Mouse (Mus musculus) forebrain, postnatal 0 days (tissue): ENCODE measurements around the gene Ssr2. TPM values are rescaled to one million over a fixed set of nuclear protein-coding genes. Genes with fewer than 3 reads are reported as not detected.

Experiments
- ATAC-seq: fragments of 200-750 bp; cut with Nextera tagmentation; 2 replicates; pipeline ENCODE4 v1.8.0; 2017; ENCODE audit warnings: mild to moderate bottlenecking, moderate library complexity
- DNase-seq: peaks from one replicate; pipeline ENCODE4 v3.0.0-alpha.2; 2015
- H3K27ac ChIP-seq: fragments of 300-500 bp; sonication (generic); 2 replicates; pipeline ENCODE4 v1.5.1; 2014; ENCODE audit warnings: low read depth, mild to moderate bottlenecking, antibody characterized with exemption, low read length, moderate library complexity, mixed read lengths
- H3K27me3 ChIP-seq: fragments of 300-500 bp; sonication (generic); 2 replicates; pipeline ENCODE4 v1.6.1; 2014; ENCODE audit warnings: mild to moderate bottlenecking, low read length, mixed read lengths; ENCODE audit not compliant: insufficient read depth
- H3K36me3 ChIP-seq: fragments of 300-500 bp; sonication (generic); 2 replicates; pipeline ENCODE4 v1.6.1; 2014; ENCODE audit warnings: mild to moderate bottlenecking, moderate library complexity; ENCODE audit not compliant: insufficient read depth
- H3K4me1 ChIP-seq: fragments of 300-500 bp; sonication (generic); 2 replicates; pipeline ENCODE4 v1.6.1; 2014; ENCODE audit warnings: antibody characterized with exemption; ENCODE audit not compliant: insufficient read depth
- H3K4me2 ChIP-seq: fragments of 300-500 bp; sonication (generic); 2 replicates; pipeline ENCODE4 v1.6.1; 2014; ENCODE audit warnings: low read depth, mild to moderate bottlenecking, moderate library complexity
- H3K4me3 ChIP-seq: fragments of 300-500 bp; sonication (generic); 2 replicates; pipeline ENCODE4 v1.5.1; 2014; ENCODE audit warnings: low read depth, low read length, mixed read lengths
- H3K9ac ChIP-seq: fragments of 300-500 bp; sonication (generic); 2 replicates; pipeline ENCODE4 v1.6.1; 2014; ENCODE audit warnings: mild to moderate bottlenecking
- H3K9me3 ChIP-seq: fragments of 300-500 bp; sonication (generic); 2 replicates; pipeline ENCODE4 v1.6.1; 2016; ENCODE audit warnings: low read length
- CTCF ChIP-seq: sonication (generic); IDR thresholded peaks from 2 replicates; pipeline ENCODE4 v1.5.1; 2016; ENCODE audit warnings: antibody characterized with exemption, control low read depth, low read depth
- WGBS: fragments of 180-500 bp; shearing (Covaris S2); extraction: QIAGEN DNeasy Blood & Tissue Kit; methylation state at CpG from one replicate; pipeline ENCODE4 v1.1.7; 2014; 5-methylcytosine and 5-hydroxymethylcytosine counted together
- polyA plus RNA-seq: library from polyadenylated mRNA; unstranded; fragments of >200 nt; fragmentation: Nextera tagmentation; extraction: Ambion mirVana; gene quantifications from 2 replicates; pipeline ENCODE4 v1.2.1, GENCODE M21; 2015
- total RNA-seq: library from RNA; depleted of rRNA; stranded (reverse); fragments of >200 nt; gene quantifications from 2 replicates; pipeline ENCODE4 v1.2.3, GENCODE M21; 2014

The Ssr2 gene
- total and polyA plus RNA-seq, 2 experiments from 2014 or later, result 204 to 254 TPM

DNA sequence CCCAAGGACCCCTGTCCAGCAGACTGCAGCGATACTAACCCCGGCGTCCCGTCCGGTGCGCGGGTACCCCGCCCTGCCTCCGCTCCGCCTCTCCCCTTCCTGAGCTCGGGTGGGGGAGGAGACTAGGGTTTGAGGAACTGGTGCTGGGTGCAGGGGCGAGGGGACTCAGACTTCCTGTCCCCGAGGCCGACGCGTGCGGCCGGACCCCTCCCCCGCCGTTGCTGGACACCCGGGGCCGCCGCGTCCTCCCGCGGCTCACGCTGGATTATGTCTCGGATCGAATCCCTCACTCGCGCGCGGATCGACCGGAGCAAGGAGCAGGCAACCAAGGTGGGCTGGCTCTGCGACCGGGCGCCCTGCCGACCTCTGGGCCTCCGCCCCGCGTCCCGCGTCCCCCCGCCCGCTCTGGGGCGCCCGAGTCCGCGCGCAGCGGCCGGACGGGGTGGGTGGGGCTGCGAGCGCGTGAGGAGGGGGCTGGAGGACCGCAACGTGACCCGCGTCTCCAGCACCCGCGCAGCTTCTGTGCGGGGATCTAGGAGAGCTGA, 45.4 kb downstream of the Ssr2 start:
- H3K9ac ChIP-seq, result peak overlapping the region; percentile 95
- TF ChIP-seq CTCF, result no peak
- WGBS, result 1% methylated on average over 52 of the region's 64 CpGs
- peak; percentile 53 for ATAC-seq
- H3K9me3 ChIP-seq, result no peaks in the 10 kb centered on the region
- H3K4me2 ChIP-seq, result peak overlapping the region; percentile 92
- peak; percentile 61 for DNase-seq
- H3K27ac ChIP-seq, result peak overlapping the region; percentile 94
- H3K27me3 ChIP-seq, result no peaks in the 10 kb centered on the region
- H3K36me3 ChIP-seq, result no peaks in the 10 kb centered on the region; the same call in 1 of the 2 replicates
- H3K4me1 ChIP-seq, result peaks cover 18% of the 10 kb centered on the region
- peak overlapping the region; percentile 92 for H3K4me3 ChIP-seq

DNA sequence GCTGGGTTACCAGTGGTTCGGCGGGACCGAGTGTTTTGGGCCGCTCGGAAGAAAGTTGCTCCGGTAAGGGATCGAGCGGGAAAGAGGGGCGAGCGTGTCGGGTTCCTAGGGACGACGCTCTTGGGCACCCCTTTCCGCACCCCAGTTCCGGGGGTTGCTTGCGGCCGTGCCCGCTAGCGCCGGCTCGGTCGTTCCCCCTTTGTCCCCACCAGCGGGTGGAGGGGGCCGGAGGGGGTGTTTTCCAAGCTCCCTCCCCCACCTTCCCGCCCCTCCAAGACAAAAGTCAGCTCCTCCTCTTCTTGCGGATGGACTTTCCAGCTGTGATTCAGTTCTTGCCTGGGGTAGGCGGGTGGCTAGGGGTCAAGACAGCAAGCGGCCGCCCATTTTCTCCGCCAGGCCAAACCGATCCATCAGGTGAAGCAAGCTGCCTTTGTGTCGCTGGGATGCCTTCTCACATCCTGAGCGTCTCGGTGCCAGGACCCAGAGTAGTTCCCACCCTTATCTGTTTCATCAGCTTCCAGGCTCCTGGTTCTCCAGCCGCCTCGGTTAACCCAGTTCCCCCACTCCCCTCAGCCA, 45.9 kb downstream of the Ssr2 start:
- Histone ChIP-seq H3K27ac (peak overlapping the region; percentile 94), H3K4me2 (peak overlapping the region; percentile 92), H3K36me3 (no peaks in the 10 kb centered on the region; the same call in 1 of the 2 replicates), H3K9ac (peak overlapping the region; percentile 95), H3K4me3 (peak overlapping the region; percentile 92), H3K27me3 (no peaks in the 10 kb centered on the region), H3K9me3 (no peaks in the 10 kb centered on the region), H3K4me1 (peaks cover 17% of the 10 kb centered on the region)
- ATAC-seq (peak; percentile 28), DNase-seq (peak; percentile 61)
- no peak for TF ChIP-seq CTCF
- WGBS, result under 1% methylated on average over 36 of the region's 36 CpGs

DNA sequence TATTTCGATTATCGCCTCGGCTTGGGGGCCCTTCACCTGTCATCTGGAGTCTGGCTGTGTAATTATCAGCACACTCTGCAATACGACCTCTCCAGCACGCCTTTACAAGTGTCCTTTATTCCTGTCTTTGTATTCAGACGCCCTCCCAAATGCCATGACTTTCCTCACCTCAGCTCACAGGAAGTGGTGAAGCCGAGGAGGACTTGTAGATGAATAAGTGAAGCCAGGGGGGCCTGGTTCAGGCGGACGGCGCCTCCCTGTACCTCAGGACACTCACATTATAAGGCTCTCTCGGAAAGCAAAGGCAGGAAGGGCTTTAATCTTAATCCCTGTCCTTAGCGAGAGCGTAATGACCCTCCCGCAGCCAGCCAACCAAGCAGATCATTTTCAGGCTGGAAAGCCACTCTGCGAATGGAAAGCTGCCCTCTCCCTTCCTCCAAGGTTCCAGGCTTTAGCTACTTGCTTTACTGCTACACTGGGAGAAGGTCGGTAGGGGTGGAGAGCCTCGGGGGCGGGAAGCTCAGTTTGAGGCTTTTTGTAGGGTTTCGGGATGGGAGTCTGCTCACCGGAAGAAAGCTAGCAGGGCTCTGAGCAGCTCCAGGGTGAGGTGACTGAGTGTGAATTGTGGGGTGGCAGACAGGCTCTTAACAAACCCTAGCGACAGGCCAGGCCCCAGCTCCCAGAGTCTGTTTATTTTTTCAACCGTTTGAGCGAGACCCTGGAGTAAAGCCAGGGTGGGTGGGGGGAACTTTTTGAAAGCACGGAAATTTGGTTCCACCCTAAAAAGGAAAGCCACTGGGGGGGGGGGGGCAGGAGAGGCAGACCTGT, 46.7 kb downstream of the Ssr2 start:
- ATAC-seq, result peak; percentile 46
- 2% methylated on average over 24 of the region's 24 CpGs for WGBS
- TF ChIP-seq CTCF, result peak; percentile 1; the same call in 1 of the 2 replicates

DNA sequence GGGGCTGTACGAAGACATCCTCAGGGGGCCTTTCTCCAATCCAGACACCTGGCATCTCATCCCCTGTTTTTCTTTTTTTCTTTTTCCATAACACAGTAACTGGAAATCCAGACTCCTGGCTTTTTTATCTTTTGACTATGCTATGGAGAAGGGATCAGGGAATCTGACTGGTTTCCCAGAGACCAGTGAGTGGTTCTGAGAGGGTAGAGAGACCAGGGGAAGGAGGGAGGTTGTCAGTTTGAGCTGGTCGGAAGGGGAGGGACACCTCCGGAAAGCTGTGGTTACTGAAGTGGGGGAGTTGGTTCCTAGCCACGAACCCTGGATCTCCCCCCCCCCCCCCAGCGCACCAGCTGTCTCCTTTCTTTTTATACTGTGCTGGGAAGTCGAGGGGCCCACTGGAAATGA, 47.3 kb downstream of the Ssr2 start:
- ATAC-seq (peak; percentile 53), DNase-seq (peak; percentile 65)
- WGBS, result 0% methylated on average over 4 of the region's 6 CpGs
- Histone ChIP-seq H3K4me2 (peak overlapping the region; percentile 92), H3K9me3 (no peaks in the 10 kb centered on the region), H3K36me3 (no peaks in the 10 kb centered on the region; the same call in 1 of the 2 replicates), H3K27me3 (no peaks in the 10 kb centered on the region), H3K9ac (peak overlapping the region; percentile 95), H3K4me1 (peaks cover 17% of the 10 kb centered on the region), H3K27ac (peak overlapping the region; percentile 94), H3K4me3 (peak overlapping the region; percentile 92)
- no peak for TF ChIP-seq CTCF

More for the DNA sequence above, 46.7 kb downstream of the Ssr2 start:
- Histone ChIP-seq H3K36me3 (no peaks in the 10 kb centered on the region; the same call in 1 of the 2 replicates), H3K4me3 (peak overlapping the region; percentile 92), H3K9me3 (no peaks in the 10 kb centered on the region), H3K27ac (peak overlapping the region; percentile 94), H3K4me1 (peaks cover 17% of the 10 kb centered on the region), H3K9ac (peak overlapping the region; percentile 95), H3K27me3 (no peaks in the 10 kb centered on the region), H3K4me2 (peak overlapping the region; percentile 92)
- peak; percentile 72 for DNase-seq

DNA sequence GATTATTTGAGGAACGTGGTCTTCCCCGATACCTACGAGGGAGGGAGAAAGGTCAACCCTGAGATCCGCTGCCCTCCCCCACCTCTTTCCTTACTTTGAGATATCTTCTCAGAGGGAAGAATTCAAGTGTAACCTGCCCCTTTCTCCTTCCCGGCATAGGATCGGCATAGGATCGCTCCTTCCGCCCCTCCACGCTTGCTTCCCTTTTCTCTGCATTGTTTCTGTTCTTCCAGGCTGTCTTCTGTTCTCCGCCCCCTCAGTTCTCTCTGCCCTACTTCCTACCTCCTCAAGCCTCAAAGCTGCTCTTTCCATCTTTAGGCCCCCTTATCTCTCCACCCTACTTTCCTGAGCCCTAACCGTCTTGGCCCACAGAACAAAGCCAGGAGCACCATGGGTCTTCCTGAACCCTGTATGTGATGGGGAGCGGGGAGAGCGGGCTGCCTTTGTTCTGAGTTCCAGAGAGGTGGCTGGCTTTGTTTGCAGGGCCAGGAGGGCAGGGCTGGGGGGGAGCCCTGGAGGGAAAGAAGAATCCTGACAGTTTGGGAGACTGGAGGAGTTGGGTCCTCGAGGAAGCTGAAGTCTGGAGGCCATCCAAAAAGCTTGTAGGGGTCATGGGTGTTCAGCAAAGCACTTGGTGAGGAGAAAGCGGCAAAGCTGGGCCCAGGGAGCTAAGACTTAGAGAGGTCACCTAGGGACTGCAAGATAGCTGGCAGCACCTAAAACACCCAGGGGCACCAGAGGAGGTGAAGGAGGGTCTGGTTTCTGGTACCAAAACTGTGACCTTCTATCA, 47.9 kb downstream of the Ssr2 start:
- under 1% methylated on average over 13 of the region's 15 CpGs for WGBS
- TF ChIP-seq CTCF, result no peak
- Histone ChIP-seq H3K27me3 (no peaks in the 10 kb centered on the region), H3K4me3 (peak overlapping the region; percentile 92), H3K9me3 (no peaks in the 10 kb centered on the region), H3K36me3 (no peaks in the 10 kb centered on the region; the same call in 1 of the 2 replicates), H3K9ac (peak overlapping the region; percentile 95), H3K4me1 (peaks cover 17% of the 10 kb centered on the region), H3K4me2 (peak overlapping the region; percentile 92), H3K27ac (peak overlapping the region; percentile 94)
- ATAC-seq (peak; percentile 21; the same call in 1 of the 2 replicates), DNase-seq (peak; percentile 66)

DNA sequence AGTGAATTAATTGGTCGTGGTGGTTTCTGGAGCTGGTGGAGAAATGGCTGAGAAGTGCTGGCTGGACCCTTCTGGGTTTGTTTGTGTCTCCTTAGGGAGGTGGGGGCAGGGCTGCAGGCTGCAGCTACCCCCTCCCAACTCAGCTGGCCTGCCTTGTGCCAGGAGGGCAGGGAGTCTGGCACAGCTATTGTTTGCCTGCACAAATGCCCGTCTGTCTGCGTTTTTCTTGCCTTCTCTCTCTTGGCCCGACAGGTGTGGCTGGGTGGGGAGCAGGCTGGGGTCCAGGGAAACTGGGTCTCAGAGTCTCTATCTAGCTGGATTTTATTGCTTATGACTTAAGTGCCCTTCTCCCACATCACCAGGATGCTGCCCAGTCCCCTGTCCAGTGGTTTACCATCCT, 48.6 kb downstream of the Ssr2 start:
- ATAC-seq (no peak), DNase-seq (peak; percentile 39)
- peaks cover 4% of the 10 kb centered on the region for H3K36me3 ChIP-seq
- H3K9ac ChIP-seq, result peak overlapping the region; percentile 95
- H3K4me2 ChIP-seq, result peak overlapping the region; percentile 92
- 9% methylated on average over 4 of the region's 4 CpGs for WGBS
- H3K27me3 ChIP-seq, result no peaks in the 10 kb centered on the region
- peaks cover 17% of the 10 kb centered on the region for H3K4me1 ChIP-seq
- peak overlapping the region; percentile 92 for H3K4me3 ChIP-seq
- H3K27ac ChIP-seq, result peak overlapping the region; percentile 94
- H3K9me3 ChIP-seq, result no peaks in the 10 kb centered on the region
- TF ChIP-seq CTCF, result no peak
